Mouse (Mus musculus): Measurements from ENCODE around the gene Amigo3. TPM values are rescaled to one million over a fixed set of nuclear protein-coding genes. Genes with fewer than 3 reads are reported as not detected.

Gene Amigo3
- polyA plus RNA-seq, 1 experiment from 2014 or later, result 1.5 TPM

- Histone ChIP-seq H3K27ac (no peak overlapping the region), H3K4me2 (no peak overlapping the region), H3K4me1 (replicated peaks) (peaks cover 19% of the 10 kb centered on the region), H3K9ac (no peak overlapping the region), H3K27me3 (no peaks in the 10 kb centered on the region), H3K9me3 (replicated peaks) (no peaks in the 10 kb centered on the region), H3K36me3 (peaks cover 34% of the 10 kb centered on the region; the same call in 1 of the 2 replicates), H3K4me3 (no peak overlapping the region)
- ATAC-seq (replicated peaks; ENCODE audit: insufficient number of reproducible peaks, insufficient read depth, low FRiP score, low read depth), result no peak
- 21% methylated on average over 8 of the region's 8 CpGs for WGBS
These were observed 14.9 kb downstream of the Amigo3 start for GRCm38 (mm10) chr9:108067900-108068299.

DNA sequence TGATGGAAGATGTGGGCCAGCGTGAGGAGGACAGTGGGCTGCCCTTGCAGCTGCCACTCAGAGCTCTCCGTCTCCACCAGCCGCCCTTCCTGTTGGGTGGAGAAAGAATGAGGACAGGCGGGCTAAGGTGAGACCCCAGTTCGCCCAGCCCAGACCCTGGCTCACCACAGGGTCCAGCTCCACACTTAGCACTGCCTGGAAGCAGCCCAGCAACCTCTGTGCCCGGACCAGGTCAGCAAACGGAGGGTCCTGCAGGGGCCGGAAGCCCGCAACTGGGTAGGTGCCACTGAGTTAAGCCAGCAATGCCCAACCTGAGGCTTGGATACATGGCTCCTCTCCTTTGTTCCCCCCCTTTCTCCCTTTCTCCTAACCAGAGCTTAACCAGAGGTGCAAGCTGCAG, 16.0 kb downstream of the Amigo3 start:
- H3K36me3 ChIP-seq, result peaks cover 25% of the 10 kb centered on the region; the same call in 1 of the 2 replicates
- H3K9me3 ChIP-seq (replicated peaks), result no peaks in the 10 kb centered on the region
- no peak for ATAC-seq (replicated peaks; ENCODE audit: insufficient number of reproducible peaks, insufficient read depth, low FRiP score, low read depth)
- H3K4me2 ChIP-seq, result no peak overlapping the region
- no peak overlapping the region for H3K9ac ChIP-seq
- WGBS, result 86% methylated on average over 9 of the region's 9 CpGs
- H3K27ac ChIP-seq, result no peak overlapping the region
- H3K27me3 ChIP-seq, result no peaks in the 10 kb centered on the region
- H3K4me3 ChIP-seq, result no peak overlapping the region
- H3K4me1 ChIP-seq (replicated peaks), result peaks cover 29% of the 10 kb centered on the region

DNA sequence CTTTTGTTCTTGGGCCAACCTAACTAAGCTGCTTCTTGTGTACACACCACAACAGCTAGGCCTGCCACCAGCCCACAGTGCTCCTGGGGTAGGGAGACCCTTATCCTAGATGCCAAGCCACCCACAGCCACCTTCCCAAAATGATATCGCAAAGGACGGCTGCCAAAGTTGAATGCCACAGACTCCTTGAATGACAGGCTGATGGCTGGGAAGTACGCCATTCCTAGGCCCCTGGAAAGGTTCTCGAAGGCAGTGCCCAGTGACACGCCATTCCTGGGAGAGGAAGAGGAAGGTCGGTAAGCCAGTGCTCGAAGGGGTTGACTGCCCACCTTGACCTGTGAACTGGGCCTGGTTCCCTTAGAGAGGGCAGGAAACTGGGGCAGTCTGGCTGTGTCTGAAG, 16.6 kb downstream of the Amigo3 start:
- Histone ChIP-seq H3K36me3 (peaks cover 25% of the 10 kb centered on the region; the same call in 1 of the 2 replicates), H3K9me3 (replicated peaks) (no peaks in the 10 kb centered on the region), H3K4me1 (replicated peaks) (peaks cover 29% of the 10 kb centered on the region), H3K4me3 (no peak overlapping the region), H3K27ac (no peak overlapping the region), H3K27me3 (no peaks in the 10 kb centered on the region), H3K9ac (no peak overlapping the region), H3K4me2 (no peak overlapping the region)
- ATAC-seq (replicated peaks; ENCODE audit: insufficient number of reproducible peaks, insufficient read depth, low FRiP score, low read depth), result no peak
- 86% methylated on average over 7 of the region's 7 CpGs for WGBS

GRCm38 (mm10) chr9:108071801-108072200, 18.8 kb downstream of the Amigo3 start:
- H3K36me3 ChIP-seq, result peaks cover 23% of the 10 kb centered on the region; the same call in 1 of the 2 replicates
- no peak overlapping the region for H3K4me3 ChIP-seq
- peaks cover 29% of the 10 kb centered on the region for H3K4me1 ChIP-seq (replicated peaks)
- 48% methylated on average over 4 of the region's 4 CpGs for WGBS
- H3K4me2 ChIP-seq, result no peak overlapping the region
- no peaks in the 10 kb centered on the region for H3K27me3 ChIP-seq
- H3K9me3 ChIP-seq (replicated peaks), result no peaks in the 10 kb centered on the region
- no peak for ATAC-seq (replicated peaks; ENCODE audit: insufficient number of reproducible peaks, insufficient read depth, low FRiP score, low read depth)
- H3K27ac ChIP-seq, result peak overlapping the region; percentile 90
- no peak overlapping the region for H3K9ac ChIP-seq

GRCm38 (mm10) chr9:108072481-108072924, 19.5 kb downstream of the Amigo3 start:
- peaks cover 26% of the 10 kb centered on the region; the same call in 1 of the 2 replicates for H3K36me3 ChIP-seq
- peak overlapping the region; percentile 90 for H3K27ac ChIP-seq
- H3K9ac ChIP-seq, result no peak overlapping the region
- no peak overlapping the region for H3K4me3 ChIP-seq
- H3K9me3 ChIP-seq (replicated peaks), result no peaks in the 10 kb centered on the region
- 37% methylated on average over 9 of the region's 9 CpGs for WGBS
- no peaks in the 10 kb centered on the region for H3K27me3 ChIP-seq
- ATAC-seq (replicated peaks; ENCODE audit: insufficient number of reproducible peaks, insufficient read depth, low FRiP score, low read depth), result peak; percentile 71
- H3K4me2 ChIP-seq, result no peak overlapping the region
- H3K4me1 ChIP-seq (replicated peaks), result peaks cover 29% of the 10 kb centered on the region

DNA sequence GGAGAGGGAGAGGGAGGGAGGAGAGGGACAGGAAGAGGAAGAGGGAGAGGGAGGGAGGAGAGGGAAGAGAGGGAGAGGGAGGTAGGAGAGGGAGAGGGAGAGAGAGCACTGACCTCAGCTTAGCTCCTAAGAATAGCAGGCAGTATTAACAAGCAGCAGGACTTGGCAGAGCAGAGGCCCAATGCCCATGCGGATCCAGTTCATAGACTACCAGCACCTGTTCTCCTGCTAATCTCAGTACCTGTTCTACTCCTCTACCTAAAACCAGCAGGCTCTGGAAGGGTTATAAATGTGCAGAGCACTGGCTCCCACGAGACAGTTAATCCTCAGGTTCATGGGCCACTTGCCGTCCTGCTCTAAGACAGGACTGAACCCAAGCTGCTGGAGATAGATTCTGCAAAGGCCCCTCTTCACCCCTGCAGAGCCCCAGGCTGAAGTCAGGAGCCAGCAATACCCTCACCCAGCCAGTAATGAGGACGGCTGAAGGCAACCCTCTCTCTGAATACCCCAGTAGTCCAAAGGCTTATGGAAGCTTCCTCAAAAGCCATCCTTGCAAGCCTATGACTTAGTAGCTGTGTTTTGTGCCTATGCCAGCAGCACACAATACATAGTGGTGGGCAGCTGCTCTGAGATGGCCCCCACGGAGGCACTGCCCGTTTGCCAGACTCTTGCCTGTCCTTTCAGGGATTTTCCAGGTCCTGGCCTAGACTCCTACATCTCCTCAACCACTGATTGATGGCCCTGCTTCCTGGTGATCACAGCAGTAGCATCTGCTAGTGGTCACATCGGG, 20.4 kb downstream of the Amigo3 start:
- Histone ChIP-seq H3K9me3 (replicated peaks) (no peaks in the 10 kb centered on the region), H3K27ac (peak overlapping the region; percentile 79), H3K4me3 (no peak overlapping the region), H3K4me1 (replicated peaks) (peaks cover 33% of the 10 kb centered on the region), H3K4me2 (no peak overlapping the region), H3K36me3 (peaks cover 25% of the 10 kb centered on the region; the same call in 1 of the 2 replicates), H3K9ac (0 out of 2 replicates have a peak overlapping the region, but pooled peaks have one; percentile 9), H3K27me3 (no peaks in the 10 kb centered on the region)
- ATAC-seq (replicated peaks; ENCODE audit: insufficient number of reproducible peaks, insufficient read depth, low FRiP score, low read depth), result peak; percentile 53; the same call in 1 of the 2 replicates
- WGBS, result 49% methylated on average over 7 of the region's 7 CpGs

- Histone ChIP-seq H3K4me2 (peak within 1 kb of the TSS; percentile 93), H3K9ac (peak within 1 kb of the TSS; percentile 99), H3K4me3 (peak within 1 kb of the TSS; percentile 98), H3K9me3 (replicated peaks) (no peaks in the 10 kb centered on the region), H3K4me1 (replicated peaks) (peaks cover 30% of the 10 kb centered on the region), H3K27me3 (peaks cover 25% of the 10 kb centered on the region), H3K36me3 (peaks cover 9% of the 10 kb centered on the region), H3K27ac (peak within 1 kb of the TSS; percentile 75; the same call in 1 of the 2 replicates)
- 76% methylated on average over 5 of the region's 5 CpGs for WGBS
- ATAC-seq (replicated peaks; ENCODE audit: insufficient number of reproducible peaks, insufficient read depth, low FRiP score, low read depth), result no peak
These were observed 27.2 kb downstream of the Amigo3 start, which contains the start of gene Mst1 for GRCm38 (mm10) chr9:108080168-108080567. Gene Mst1 (plus strand): TSS chr9:108080436.

GRCm38 (mm10) chr9:108082549-108082948, 29.6 kb downstream of the Amigo3 start:
- ATAC-seq (replicated peaks; ENCODE audit: insufficient number of reproducible peaks, insufficient read depth, low FRiP score, low read depth), result no peak
- Histone ChIP-seq H3K9ac (no peak overlapping the region), H3K9me3 (replicated peaks) (no peaks in the 10 kb centered on the region), H3K27me3 (peaks cover 25% of the 10 kb centered on the region), H3K4me1 (replicated peaks) (peaks cover 30% of the 10 kb centered on the region), H3K4me3 (peak overlapping the region; percentile 14), H3K27ac (no peak overlapping the region), H3K4me2 (peak overlapping the region; percentile 40), H3K36me3 (peaks cover 29% of the 10 kb centered on the region)
- 5% methylated on average over 19 of the region's 19 CpGs for WGBS

DNA sequence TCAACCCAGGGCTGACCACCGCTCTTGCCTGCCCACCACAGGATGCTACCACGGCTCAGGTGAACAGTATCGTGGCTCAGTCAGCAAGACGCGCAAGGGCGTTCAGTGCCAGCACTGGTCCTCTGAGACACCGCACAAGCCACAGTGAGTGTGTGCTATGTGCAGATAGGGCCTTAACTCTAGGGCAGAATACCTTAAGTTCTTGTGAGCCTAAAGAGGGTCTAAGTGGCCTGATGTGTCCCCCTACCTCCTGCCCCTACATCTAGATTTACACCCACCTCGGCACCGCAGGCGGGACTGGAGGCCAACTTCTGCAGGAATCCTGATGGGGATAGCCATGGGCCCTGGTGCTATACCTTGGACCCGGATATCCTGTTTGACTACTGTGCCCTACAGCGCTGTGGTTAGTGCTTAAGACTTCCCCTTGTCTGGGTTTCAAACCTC, 30.1 kb downstream of the Amigo3 start, which contains the start of gene Rnf123:
Gene Rnf123, minus strand, starts transcription at position 359 of the 444 bp plus-strand sequence.
- Histone ChIP-seq H3K9me3 (replicated peaks) (no peaks in the 10 kb centered on the region), H3K27me3 (peaks cover 25% of the 10 kb centered on the region), H3K9ac (no peak within 1 kb of the TSS), H3K4me1 (replicated peaks) (peaks cover 26% of the 10 kb centered on the region), H3K4me2 (peak within 1 kb of the TSS; percentile 40), H3K36me3 (peaks cover 34% of the 10 kb centered on the region), H3K4me3 (peak within 1 kb of the TSS; percentile 14), H3K27ac (no peak within 1 kb of the TSS)
- ATAC-seq (replicated peaks; ENCODE audit: insufficient number of reproducible peaks, insufficient read depth, low FRiP score, low read depth), result no peak
- WGBS, result 32% methylated on average over 12 of the region's 12 CpGs

- Histone ChIP-seq H3K4me1 (replicated peaks) (peaks cover 20% of the 10 kb centered on the region), H3K36me3 (peaks cover 39% of the 10 kb centered on the region), H3K27me3 (peaks cover 25% of the 10 kb centered on the region), H3K4me2 (no peak overlapping the region), H3K27ac (no peak overlapping the region), H3K9me3 (replicated peaks) (no peaks in the 10 kb centered on the region), H3K4me3 (no peak overlapping the region), H3K9ac (no peak overlapping the region)
- 47% methylated on average over 6 of the region's 6 CpGs for WGBS
- no peak for ATAC-seq (replicated peaks; ENCODE audit: insufficient number of reproducible peaks, insufficient read depth, low FRiP score, low read depth)
These were observed 30.6 kb downstream of the Amigo3 start for GRCm38 (mm10) chr9:108083561-108083960.

GRCm38 (mm10) chr9:108085261-108085660, 32.3 kb downstream of the Amigo3 start:
- no peaks in the 10 kb centered on the region for H3K9me3 ChIP-seq (replicated peaks)

More at GRCm38 (mm10) chr9:108085261-108085660, 32.3 kb downstream of the Amigo3 start:
- Histone ChIP-seq H3K4me3 (no peak overlapping the region), H3K36me3 (peaks cover 53% of the 10 kb centered on the region), H3K9ac (no peak overlapping the region), H3K27ac (no peak overlapping the region), H3K27me3 (peaks cover 25% of the 10 kb centered on the region), H3K4me2 (no peak overlapping the region), H3K4me1 (replicated peaks) (peaks cover 13% of the 10 kb centered on the region)
- no peak for ATAC-seq (replicated peaks; ENCODE audit: insufficient number of reproducible peaks, insufficient read depth, low FRiP score, low read depth)
- WGBS, result 87% methylated on average over 4 of the region's 4 CpGs

All from heart, embryonic 15.5 days (tissue).